Mouse (Mus musculus) cerebellum, adult 2 months (tissue): Measurements from ENCODE around the gene Uvrag.

Source experiments
- CTCF ChIP-seq: fragments of 200-500 bp; IDR thresholded peaks from 2 replicates; pipeline ENCODE4 v1.5.1; 2011; ENCODE audit warnings: low read depth, mild to moderate bottlenecking, control low read depth, low read length, moderate library complexity, borderline replicate concordance; ENCODE audit not compliant: insufficient read depth
- POLR2A ChIP-seq: fragments of 200-500 bp; IDR thresholded peaks from 2 replicates; pipeline ENCODE4 v1.6.1; 2011; ENCODE audit warnings: low read length, control low read depth, borderline replicate concordance; ENCODE audit not compliant: insufficient read depth

DNA sequence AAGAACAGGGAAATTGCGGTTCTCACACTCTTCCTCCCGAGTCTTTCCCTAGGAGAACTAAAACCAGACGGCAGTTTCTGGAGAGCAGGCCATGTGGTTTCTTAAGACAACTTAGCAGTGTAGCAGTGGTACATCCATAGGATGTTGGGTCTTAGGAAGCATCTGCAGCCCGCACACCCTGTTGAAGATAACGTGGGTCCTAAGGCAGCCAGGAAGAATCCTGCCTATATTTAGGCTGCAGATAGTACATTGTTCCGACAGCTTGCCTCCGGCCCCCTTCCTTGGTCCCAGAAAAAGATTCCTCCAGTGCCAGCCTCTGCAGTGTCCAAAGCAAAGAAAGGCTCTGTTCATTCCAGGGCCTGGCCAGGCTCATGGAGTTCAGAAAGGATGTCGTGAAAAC, 25.2 kb upstream of the Uvrag start:
- TF ChIP-seq CTCF (no peak), POLR2A (no peak)
